Mouse (Mus musculus) urinary bladder, adult 2 months (tissue): Measurements from ENCODE around the gene Fam227b. TPM values are rescaled to one million over a fixed set of nuclear protein-coding genes. Genes with fewer than 3 reads are reported as not detected.

ENCODE experiments used
- DNase-seq: peaks from one replicate; pipeline ENCODE4 v3.0.0; 2022; ENCODE audit warnings: low spot score
- polyA plus RNA-seq: library from polyadenylated mRNA; depleted of rRNA; stranded (reverse); fragments of >200 nt; gene quantifications from 2 replicates; pipeline ENCODE4 v1.2.3, GENCODE M21; 2012; rRNA removed

Fam227b gene
- polyA plus RNA-seq, 1 experiment, result 0.03 TPM

DNA sequence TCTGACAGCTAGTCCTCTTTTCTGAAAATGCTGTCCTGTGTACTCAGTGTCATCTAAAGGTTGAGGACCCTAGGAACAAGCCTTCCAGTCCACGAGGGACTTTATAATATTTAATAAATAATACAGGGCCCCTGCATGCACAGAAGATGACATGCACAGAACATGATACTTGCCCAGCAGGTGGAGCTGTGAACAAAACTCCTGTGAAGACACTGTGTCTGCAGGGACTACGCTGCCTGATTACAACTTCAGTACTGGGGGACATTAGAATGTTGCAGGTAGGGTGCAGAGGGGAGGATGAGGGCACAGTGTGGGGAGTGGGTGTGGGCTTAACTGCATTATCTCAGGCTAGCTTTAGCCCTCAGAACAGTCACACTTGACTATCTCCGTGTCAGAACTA, 145.7 kb downstream of the Fam227b start:
- DNase-seq, result no peak

GRCm38 (mm10) chr2:126002291-126002690, 149.5 kb downstream of the Fam227b start:
- no peak for DNase-seq

DNA sequence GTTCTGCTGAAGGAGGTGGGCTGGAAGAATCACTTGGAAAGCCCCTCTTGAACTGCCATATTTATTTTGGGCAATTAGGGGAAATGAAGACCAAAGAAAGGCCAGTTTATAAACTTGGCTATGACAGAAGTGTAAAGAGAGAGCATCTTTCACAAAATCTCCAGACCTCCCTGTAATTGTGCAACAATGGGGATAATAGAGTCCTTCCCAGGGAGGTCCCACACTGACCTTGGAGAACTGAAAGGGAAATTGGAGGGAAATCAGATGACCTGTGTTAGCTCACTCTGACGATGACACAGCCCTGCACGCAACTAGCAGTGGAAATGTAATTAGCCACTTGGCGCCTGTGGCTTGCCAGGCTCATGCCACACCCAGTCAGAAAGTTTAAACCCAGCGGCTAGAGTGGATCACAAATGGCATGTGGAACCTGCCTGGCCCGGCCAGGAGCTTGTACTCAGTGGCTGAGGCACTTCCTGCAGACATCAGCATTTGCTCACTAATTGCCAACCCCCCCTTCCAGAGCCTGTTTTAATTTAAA, 175.9 kb downstream of the Fam227b start:
- no peak for DNase-seq

DNA sequence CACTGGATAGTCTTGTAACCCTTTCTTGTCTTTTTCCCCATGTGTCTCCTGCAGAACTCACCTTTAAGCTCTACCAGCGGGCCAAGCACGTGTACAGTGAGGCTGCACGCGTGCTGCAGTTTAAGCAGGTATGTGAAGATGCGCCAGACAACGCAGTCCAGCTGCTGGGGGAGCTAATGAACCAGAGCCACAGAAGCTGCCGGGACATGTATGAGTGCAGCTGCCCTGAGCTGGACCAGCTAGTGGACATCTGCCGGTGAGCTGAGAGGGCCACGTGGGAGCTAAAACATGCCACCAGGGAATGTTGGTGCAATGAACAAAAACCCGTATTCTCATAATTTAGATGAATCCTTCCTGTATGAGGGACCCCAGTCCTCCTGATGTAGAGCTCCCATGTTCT, 176.6 kb downstream of the Fam227b start:
- no peak for DNase-seq

DNA sequence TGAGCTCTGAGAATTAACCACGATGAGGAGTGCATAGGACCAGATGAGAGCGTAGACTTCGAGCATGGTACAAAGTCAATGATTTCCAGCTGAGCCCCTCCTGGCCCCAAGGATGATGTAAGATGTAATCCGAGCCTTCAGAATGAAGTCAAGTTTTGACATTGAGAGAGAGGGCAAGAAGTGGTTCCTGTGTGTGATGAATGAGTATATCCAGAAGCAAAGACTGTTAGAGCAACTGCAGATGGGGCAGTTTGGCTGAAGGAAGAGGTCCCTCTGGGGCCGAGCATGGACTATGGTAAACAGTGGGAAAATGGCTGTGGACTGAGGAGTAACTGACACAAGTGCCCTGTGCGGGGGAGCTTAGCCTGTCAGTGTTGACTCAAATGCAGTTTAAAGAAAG, 178.6 kb downstream of the Fam227b start:
- no peak for DNase-seq

GRCm38 (mm10) chr2:125968811-125969210, 183.0 kb downstream of the Fam227b start:
- DNase-seq, result no peak

DNA sequence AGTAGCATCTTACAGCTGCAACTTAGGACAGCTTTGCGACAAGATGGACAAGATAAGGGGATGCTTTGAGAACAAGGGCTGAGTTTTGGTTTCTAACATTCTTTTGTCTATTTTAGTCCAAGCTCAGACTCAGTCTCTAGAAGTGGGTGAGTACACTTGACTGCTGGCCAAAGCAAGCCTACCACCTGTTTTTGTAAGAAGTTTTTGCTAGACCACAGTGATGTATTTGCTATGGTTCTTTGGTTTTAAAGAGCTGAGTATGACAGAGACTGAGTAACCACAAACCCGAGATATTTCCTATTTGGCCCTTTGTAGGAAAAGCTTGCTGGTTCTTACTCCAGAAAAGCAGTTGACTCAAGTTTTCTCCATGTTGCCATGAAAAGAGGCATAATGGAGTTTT, 203.6 kb downstream of the Fam227b start:
- DNase-seq, result no peak

DNA sequence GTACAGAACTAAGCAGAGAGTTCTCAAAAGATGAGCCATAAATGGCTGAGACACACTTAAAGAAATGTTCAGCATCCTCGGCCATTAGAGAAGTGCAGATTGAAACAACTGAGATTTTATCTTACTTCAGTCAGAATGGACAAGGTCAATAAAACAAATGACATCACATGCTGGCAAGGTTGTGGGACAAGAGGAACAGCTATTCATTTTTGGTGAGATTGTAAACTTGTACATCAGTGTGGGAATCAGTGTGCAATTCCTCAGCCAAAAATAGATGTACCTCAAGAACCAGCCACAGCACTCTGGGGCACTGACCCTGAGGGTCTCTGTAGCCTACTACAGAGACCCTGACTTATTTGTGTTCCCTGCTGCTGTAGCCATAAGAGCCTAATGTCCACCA, 208.5 kb downstream of the Fam227b start:
- no peak for DNase-seq

DNA sequence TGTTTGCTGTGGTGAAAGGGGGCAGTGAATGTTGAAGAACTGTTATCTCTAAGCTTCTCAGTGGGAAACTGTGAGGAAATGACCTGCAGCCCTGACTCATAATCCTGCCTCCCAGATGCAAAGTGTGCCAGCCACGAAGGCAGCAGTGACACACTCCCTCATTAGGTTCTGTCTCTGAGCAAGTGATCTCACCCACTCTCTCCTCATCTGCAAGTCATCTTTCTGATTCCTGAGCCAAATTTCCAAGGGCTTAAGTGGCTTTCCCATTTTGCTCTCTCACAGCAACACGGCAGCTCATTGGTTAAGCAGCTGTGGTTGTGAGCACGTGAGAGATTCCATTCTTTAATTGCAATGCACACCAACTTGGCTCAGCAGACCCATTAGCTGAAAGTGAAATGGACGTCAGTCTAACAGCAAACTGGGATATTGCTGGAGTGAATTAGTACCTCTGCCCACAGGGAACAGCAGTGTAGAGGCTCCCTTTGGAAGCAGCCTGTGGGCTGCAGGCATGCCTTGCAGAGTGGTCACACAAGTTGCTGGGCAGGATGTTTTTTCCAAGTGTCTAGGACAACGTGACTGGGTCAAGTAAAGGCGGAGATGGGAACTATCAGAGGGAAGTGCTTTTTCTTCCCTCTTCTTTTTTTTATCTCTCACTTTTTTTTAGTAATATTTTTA, 210.6 kb downstream of the Fam227b start:
- no peak for DNase-seq

- no peak for DNase-seq
Observed at GRCm38 (mm10) chr2:125938993-125939642, 212.7 kb downstream of the Fam227b start.

- no peak for DNase-seq
Observed at GRCm38 (mm10) chr2:125936396-125936795, 215.4 kb downstream of the Fam227b start.

DNA sequence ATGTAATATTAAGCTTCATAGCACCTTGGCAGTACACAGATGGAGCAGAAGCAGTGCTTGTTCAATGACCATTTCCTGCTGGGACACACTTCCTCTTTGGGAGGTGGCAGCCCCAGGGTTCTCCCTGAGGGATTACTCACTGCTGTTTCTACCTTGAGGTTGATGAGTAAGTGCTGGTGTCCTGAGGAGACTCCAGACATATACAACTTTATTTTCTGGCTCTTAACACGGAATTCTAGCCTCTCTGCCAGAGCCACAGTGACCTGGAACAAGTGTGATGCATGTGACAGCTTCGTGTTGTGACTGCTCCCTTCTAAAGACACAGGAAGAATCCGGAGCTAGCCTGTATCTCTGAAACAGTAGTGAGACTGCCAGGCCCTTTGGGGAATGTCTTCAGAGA, 217.8 kb downstream of the Fam227b start:
- DNase-seq, result no peak

Other genes with a start within 250 kb of the Fam227b start
- gene Fgf7, start 117.3 kb downstream of the Fam227b start, polyA plus RNA-seq, result 26.8 and 30.9 TPM in 2 replicates
- 14.1 and 15.6 TPM in 2 replicates for gene Dtwd1, start 137 bp upstream of the Fam227b start, polyA plus RNA-seq
- gene Gm17555, start 63.1 kb upstream of the Fam227b start, polyA plus RNA-seq, result not detected in 2 replicates